Mouse (Mus musculus) embryonic facial prominence, embryonic 10.5 days (tissue): ENCODE measurements around the gene Egflam. TPM values are rescaled to one million over a fixed set of nuclear protein-coding genes. Genes with fewer than 3 reads are reported as not detected.

Experiments used
- DNase-seq: peaks from one replicate; pipeline ENCODE4 v3.0.0-alpha.2; 2017; ENCODE audit warnings: low spot score
- H3K27ac ChIP-seq: fragments of 300-500 bp; sonication (generic); replicated peaks from 2 replicates; pipeline ENCODE4 v1.5.1; 2016; ENCODE audit warnings: mild to moderate bottlenecking
- H3K27me3 ChIP-seq: fragments of 300-500 bp; sonication (generic); replicated peaks from 2 replicates; pipeline ENCODE4 v1.6.1; 2016; ENCODE audit warnings: low read depth, mild to moderate bottlenecking; ENCODE audit not compliant: poor library complexity, severe bottlenecking
- H3K36me3 ChIP-seq: fragments of 300-500 bp; sonication (generic); replicated peaks from 2 replicates; pipeline ENCODE4 v1.6.1; 2016; ENCODE audit warnings: mild to moderate bottlenecking, moderate library complexity
- H3K4me1 ChIP-seq: fragments of 300-500 bp; sonication (generic); 2 replicates; pipeline ENCODE4 v1.6.1; 2016
- H3K4me3 ChIP-seq: fragments of 300-500 bp; sonication (generic); 2 replicates; pipeline ENCODE4 v1.5.1; 2016; ENCODE audit warnings: mild to moderate bottlenecking, moderate library complexity
- H3K9me3 ChIP-seq: fragments of 300-500 bp; sonication (generic); 2 replicates; pipeline ENCODE4 v1.6.1; 2016; ENCODE audit warnings: mild to moderate bottlenecking
- WGBS: fragments of 180-500 bp; shearing (Covaris S2); methylation state at CpG from one replicate; pipeline ENCODE4 v1.1.7; 2016; 5-methylcytosine and 5-hydroxymethylcytosine counted together
- polyA plus RNA-seq: library from polyadenylated mRNA; unstranded; fragments of >200 nt; fragmentation: Nextera tagmentation; extraction: Ambion mirVana; gene quantifications from 2 replicates; pipeline ENCODE4 v1.2.1, GENCODE M21; 2016

Egflam gene
- polyA plus RNA-seq, 1 experiment from 2014 or later: 11.8 TPM

DNA sequence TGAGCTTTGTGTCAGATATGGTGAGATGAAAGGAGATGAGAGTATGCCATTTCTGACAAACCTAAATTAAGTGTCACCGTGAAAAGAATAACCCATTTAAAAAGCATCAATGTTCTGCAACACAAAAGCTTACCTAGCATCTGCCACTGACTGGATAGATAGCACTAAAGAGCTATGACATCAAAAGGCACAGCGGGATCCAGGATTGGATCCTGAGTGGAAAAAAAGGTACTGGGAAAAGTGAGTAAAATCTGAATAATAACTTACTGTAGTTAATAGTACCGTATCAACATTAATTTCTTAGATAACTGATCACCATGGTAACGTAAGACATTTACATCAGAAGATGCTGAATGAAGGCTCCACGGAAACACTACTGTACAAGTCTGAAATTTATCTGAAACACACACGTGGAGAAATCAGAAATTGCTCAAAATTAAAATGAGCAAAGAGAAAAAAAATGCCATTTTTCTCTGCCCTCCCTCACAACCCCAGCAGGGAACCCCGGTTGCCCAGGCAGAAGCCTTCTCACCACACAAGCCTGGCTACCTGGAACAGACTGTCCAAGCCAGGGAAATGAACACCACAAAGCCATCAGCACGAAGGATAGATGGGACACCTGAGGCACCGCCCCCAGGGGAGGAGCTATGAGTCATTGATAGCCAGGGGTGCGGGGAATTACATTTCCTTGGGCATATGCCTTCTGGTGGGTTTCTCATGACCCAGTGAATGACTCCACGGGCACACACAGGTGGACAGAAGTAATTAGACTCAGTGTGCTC, 63.5 kb downstream of the Egflam start:
- peaks cover 8% of the 10 kb centered on the region for H3K4me1 ChIP-seq
- WGBS: 86% methylated on average over 11 of the region's 11 CpGs
- H3K27me3 ChIP-seq: no peaks in the 10 kb centered on the region
- DNase-seq: no peak
- H3K27ac ChIP-seq: no peak overlapping the region
- no peaks in the 10 kb centered on the region for H3K36me3 ChIP-seq
- H3K9me3 ChIP-seq: no peaks in the 10 kb centered on the region
- H3K4me3 ChIP-seq: no peak overlapping the region

DNA sequence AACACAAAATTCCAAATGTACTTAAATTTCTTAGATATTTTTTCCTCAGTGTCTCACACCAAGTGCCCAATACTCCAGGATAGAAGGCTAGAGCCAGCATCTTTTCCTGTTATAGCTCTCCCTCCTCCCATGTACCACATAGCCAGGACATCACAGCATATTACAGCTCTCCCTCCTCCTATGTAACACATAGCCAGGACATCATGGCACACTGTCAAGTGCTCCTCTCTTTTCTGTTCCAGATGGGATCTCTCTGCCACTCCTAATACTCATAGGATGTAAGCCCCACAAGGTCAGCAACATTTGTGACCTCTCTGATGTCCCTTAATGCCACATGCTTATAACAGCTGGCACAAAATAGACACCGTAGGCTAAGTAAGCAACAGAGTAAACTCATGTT, 65.3 kb downstream of the Egflam start:
- 81% methylated on average over 1 of the region's 1 CpGs for WGBS
- Histone ChIP-seq H3K9me3 (no peaks in the 10 kb centered on the region), H3K36me3 (no peaks in the 10 kb centered on the region), H3K4me3 (no peak overlapping the region), H3K27me3 (no peaks in the 10 kb centered on the region), H3K27ac (no peak overlapping the region), H3K4me1 (0 out of 2 replicates have a peak, but pooled peaks cover 2% of the 10 kb centered on the region)
- DNase-seq: no peak

DNA sequence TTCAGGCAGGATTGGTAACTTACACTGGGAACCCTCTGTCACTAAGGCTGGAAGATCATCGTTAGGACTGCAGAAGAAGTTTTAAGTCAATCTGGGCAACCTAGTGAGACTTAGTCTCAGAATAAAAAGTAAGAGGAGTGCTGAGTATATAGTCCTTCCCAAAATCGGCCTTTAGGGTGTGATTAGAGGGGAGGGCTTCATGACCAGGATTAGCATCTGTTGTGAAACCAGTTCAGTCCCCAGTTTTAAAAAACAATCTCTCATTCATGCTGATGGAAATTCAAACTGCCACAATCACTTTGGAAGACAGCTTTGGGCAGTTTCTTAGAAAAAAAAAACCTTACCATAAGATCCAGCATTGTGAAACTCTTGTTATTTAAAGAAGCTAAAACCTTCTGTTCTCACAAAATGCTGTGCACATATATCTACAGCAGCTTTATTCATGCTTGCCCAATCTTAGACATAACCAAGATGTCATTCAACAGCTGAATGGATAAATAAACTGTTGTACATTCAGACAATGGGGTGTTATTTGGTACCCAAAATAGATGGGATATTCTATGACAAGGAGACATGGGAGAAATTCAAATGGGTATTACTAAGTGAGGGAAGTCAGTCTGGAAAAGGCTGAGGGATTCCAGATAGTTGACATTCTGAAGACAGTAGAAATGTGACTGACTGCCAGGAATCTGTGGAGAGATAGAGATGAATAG, 75.4 kb downstream of the Egflam start:
- no peak overlapping the region for H3K27ac ChIP-seq
- no peaks in the 10 kb centered on the region for H3K36me3 ChIP-seq
- 82% methylated on average over 2 of the region's 2 CpGs for WGBS
- H3K9me3 ChIP-seq: no peaks in the 10 kb centered on the region
- no peaks in the 10 kb centered on the region for H3K4me1 ChIP-seq
- no peak for DNase-seq
- H3K4me3 ChIP-seq: no peak overlapping the region
- H3K27me3 ChIP-seq: no peaks in the 10 kb centered on the region

DNA sequence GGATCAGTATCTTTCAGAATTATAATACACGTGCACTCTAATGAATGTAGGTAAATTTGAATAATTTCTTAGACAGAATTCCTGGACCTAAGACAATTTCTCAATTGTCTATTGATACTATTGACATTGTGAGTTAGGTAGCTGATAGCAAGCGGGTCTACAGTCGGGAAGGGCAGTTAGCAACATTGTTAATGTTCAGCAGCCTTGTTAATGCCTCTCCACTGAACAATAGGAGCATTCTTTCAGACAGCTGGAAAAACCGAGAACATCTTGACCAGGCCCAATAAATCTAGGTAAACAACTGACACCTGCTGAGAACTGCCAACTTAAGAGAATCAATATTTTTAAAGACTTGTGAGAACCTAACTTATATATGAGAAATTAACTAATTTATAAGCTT, 77.3 kb downstream of the Egflam start:
- no peaks in the 10 kb centered on the region for H3K36me3 ChIP-seq
- no peak for DNase-seq
- H3K4me3 ChIP-seq: no peak overlapping the region
- no peaks in the 10 kb centered on the region for H3K4me1 ChIP-seq
- H3K9me3 ChIP-seq: no peaks in the 10 kb centered on the region
- WGBS: 71% methylated on average over 4 of the region's 4 CpGs
- no peak overlapping the region for H3K27ac ChIP-seq
- H3K27me3 ChIP-seq: no peaks in the 10 kb centered on the region

DNA sequence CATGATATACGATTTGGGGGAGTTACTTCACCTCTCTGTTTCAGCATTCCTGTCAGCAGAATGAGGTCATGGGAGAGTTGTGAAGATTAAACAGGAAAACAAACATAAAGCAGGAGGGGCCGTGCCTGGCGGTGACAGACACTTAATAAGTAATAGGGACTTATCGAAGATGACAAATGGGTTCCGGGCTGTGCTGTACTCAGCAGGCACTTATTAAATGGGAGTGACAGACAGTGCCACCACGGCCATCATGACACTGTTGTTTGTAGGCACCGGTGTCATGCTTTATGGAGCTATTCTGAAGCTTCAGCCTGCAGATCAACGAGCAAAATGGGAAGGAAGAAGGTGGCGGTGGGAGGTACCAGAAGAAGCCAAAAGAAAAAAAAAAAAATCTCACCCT, 82.7 kb downstream of the Egflam start:
- WGBS: 86% methylated on average over 9 of the region's 9 CpGs
- H3K27ac ChIP-seq: no peak overlapping the region
- no peaks in the 10 kb centered on the region for H3K27me3 ChIP-seq
- H3K4me3 ChIP-seq: no peak overlapping the region
- no peaks in the 10 kb centered on the region for H3K36me3 ChIP-seq
- H3K9me3 ChIP-seq: no peaks in the 10 kb centered on the region
- DNase-seq: no peak
- H3K4me1 ChIP-seq: no peaks in the 10 kb centered on the region

DNA sequence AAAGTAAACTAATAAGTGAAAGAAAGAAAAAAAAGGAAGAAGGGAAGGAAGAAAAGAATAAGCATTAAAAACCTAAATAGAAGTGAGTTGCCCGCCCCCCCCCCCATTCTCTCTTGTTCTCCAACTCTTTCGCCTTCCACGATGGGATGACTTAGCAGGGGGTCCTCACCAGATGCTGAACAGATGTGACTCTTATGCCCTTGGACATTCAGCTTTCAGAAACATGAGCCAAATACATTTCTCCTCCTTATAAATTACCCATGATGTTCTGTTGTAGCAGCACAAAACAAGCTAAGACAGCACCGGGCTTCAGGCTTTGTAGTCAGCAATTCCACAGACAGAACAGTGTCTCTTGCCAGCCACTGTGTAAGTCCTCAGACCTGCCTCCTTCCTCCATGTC, 89.5 kb downstream of the Egflam start:
- Histone ChIP-seq H3K36me3 (no peaks in the 10 kb centered on the region), H3K27me3 (no peaks in the 10 kb centered on the region), H3K4me1 (0 out of 2 replicates have a peak, but pooled peaks cover 3% of the 10 kb centered on the region), H3K9me3 (no peaks in the 10 kb centered on the region), H3K4me3 (no peak overlapping the region), H3K27ac (peak overlapping the region; percentile 25; the same call in 1 of the 2 replicates)
- 74% methylated on average over 4 of the region's 4 CpGs for WGBS
- no peak for DNase-seq

DNA sequence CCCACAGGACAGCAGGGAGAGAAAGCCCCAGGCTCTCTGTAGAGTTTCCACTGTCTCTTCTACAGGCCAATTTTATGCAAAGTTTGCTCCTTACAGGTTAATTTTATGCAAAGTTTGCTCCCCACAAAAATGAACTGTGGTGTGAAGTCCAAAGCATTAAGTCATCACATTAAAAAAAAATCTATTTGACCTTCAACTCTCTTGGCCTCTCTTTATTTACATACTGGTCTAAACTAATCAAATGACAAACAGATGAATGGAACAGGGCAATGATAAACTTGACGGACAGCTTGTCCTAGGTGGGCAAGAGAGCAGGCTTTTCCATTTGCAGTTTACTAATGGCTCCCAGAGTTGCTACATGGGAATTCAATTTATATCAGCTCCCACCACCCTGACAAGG, 98.3 kb downstream of the Egflam start:
- no peak overlapping the region for H3K4me3 ChIP-seq
- no peak for DNase-seq
- no peaks in the 10 kb centered on the region for H3K36me3 ChIP-seq
- no peak overlapping the region for H3K27ac ChIP-seq
- 76% methylated on average over 1 of the region's 1 CpGs for WGBS
- H3K4me1 ChIP-seq: no peaks in the 10 kb centered on the region
- H3K27me3 ChIP-seq: no peaks in the 10 kb centered on the region
- peaks cover 3% of the 10 kb centered on the region; the same call in 1 of the 2 replicates for H3K9me3 ChIP-seq

DNA sequence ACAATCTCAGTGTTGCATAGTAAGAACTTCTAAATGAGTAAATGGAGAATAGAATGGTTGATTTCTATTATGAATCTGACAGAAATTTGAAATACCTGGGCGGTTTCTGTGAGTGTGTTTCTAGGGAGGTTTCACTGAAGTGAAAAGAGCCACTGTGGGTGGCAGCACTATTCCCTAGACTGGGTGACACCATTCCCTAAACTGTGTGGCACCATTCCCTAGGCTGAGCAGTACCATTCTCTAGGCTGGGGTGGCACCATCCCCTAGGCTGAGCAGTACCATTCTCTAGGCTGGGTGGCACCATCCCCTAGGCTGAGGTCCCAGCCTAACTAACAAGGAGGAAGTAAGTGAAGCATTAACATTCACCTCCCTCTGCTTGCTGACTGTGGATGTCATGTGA, 103.0 kb downstream of the Egflam start:
- Histone ChIP-seq H3K27me3 (no peaks in the 10 kb centered on the region), H3K36me3 (no peaks in the 10 kb centered on the region), H3K4me3 (no peak overlapping the region), H3K9me3 (peaks cover 3% of the 10 kb centered on the region; the same call in 1 of the 2 replicates), H3K27ac (no peak overlapping the region), H3K4me1 (no peaks in the 10 kb centered on the region)
- DNase-seq: no peak
- 93% methylated on average over 1 of the region's 1 CpGs for WGBS

DNA sequence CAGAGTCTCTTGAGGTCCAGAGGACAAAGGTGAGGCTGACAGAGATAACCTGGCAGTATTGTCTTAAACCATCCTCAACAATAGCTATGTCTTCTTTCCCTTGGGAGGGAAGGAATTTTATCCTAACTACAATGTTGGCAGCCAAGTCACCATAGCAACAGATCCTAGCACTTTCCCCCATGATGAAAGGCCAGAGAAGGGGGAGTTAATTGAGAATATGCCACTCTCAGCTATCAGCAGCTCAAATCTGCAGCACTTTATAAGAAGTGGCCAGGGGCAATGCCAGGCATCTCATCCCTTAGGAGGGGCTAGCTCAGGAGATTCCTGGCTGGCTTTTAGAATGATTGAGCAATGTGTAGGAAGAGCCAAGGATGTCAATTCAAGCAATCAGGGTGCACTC, 105.3 kb downstream of the Egflam start:
- Histone ChIP-seq H3K27ac (no peak overlapping the region), H3K9me3 (peaks cover 3% of the 10 kb centered on the region; the same call in 1 of the 2 replicates), H3K4me1 (peaks cover 9% of the 10 kb centered on the region; the same call in 1 of the 2 replicates), H3K27me3 (no peaks in the 10 kb centered on the region), H3K36me3 (no peaks in the 10 kb centered on the region), H3K4me3 (no peak overlapping the region)
- no peak for DNase-seq

DNA sequence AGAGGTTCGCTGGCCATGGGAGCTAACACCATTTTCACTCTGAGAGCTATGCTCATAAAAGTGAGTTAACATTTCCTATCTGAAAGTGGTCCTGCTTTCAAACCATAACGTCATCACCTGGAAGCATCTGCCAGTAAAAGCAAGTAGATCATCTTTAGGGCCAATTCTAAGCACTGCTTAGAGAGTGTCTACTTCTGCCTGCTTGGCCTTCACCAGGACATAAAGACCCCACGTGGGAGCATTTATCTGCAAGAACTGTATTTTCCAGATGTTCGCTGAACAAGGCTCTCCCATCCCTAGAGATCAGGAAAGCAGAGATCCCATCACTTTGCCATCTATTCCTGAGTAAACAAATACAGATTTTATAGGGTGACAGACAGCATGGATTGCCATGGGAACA, 108.2 kb downstream of the Egflam start:
- DNase-seq: no peak
- peaks cover 9% of the 10 kb centered on the region; the same call in 1 of the 2 replicates for H3K4me1 ChIP-seq
- H3K27me3 ChIP-seq: no peaks in the 10 kb centered on the region
- WGBS: 84% methylated on average over 4 of the region's 4 CpGs
- no peak overlapping the region for H3K4me3 ChIP-seq
- no peak overlapping the region for H3K27ac ChIP-seq
- H3K9me3 ChIP-seq: no peaks in the 10 kb centered on the region
- H3K36me3 ChIP-seq: no peaks in the 10 kb centered on the region

DNA sequence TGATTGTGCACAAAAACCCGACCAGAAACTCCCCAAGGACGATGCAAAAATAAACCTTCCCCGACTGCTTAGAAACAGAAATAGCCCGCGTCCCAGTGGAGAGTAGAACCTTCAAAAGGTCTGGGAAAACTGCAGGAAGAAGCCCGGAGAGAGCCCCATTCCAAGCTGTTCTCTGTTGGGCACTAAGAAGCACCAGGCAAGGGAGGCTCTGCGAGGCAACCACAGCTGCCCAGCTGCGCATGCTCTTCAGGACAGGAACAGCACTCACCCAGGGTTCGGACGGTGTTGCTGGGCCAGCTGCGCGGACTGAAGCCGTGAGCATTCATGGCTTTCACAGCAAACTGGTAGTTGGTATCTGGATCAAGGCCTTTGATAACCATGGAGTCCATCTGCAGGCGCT, 108.7 kb downstream of the Egflam start:
- peak; percentile 10 for DNase-seq
- no peaks in the 10 kb centered on the region for H3K27me3 ChIP-seq
- no peaks in the 10 kb centered on the region for H3K36me3 ChIP-seq
- H3K4me3 ChIP-seq: no peak overlapping the region
- H3K27ac ChIP-seq: no peak overlapping the region
- H3K9me3 ChIP-seq: no peaks in the 10 kb centered on the region
- peaks cover 9% of the 10 kb centered on the region; the same call in 1 of the 2 replicates for H3K4me1 ChIP-seq
- 67% methylated on average over 14 of the region's 14 CpGs for WGBS

DNA sequence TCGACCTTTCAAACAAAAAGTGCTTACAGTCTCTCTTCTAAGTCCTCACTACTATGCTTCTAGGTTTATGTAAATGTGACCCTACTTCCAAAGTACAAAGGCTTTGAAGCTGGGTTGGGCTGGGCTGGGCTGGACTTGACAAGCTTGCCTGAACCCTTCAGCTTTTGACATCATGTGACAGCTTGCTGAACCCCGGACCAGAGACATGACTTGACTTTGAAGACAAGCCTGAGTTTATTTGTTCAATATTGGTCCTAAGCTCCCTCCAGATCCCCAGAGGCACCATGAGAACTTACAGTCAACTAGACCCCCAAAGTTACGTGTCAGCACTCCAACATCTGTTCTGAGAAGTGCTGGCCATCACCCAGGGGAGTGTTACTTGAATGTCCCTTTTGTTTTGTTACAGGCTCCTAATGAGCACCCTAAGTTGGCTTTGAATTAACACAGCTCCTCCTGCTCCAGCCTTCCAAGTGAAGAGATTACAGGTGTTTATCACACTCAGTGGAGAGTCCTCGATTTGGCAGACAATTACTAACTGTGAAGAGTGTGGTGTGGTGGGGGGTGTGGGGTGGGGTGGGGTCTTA, 109.3 kb downstream of the Egflam start:
- no peak overlapping the region for H3K27ac ChIP-seq
- 50% methylated on average over 4 of the region's 4 CpGs for WGBS
- no peak overlapping the region for H3K4me3 ChIP-seq
- no peaks in the 10 kb centered on the region for H3K9me3 ChIP-seq
- no peaks in the 10 kb centered on the region for H3K27me3 ChIP-seq
- no peak for DNase-seq
- H3K36me3 ChIP-seq: no peaks in the 10 kb centered on the region
- H3K4me1 ChIP-seq: peaks cover 9% of the 10 kb centered on the region; the same call in 1 of the 2 replicates
